Mouse (Mus musculus) intestine, postnatal 0 days (tissue): ENCODE data around the gene Ccdc80. TPM values are rescaled to one million over a fixed set of nuclear protein-coding genes. Genes with fewer than 3 reads are reported as not detected.

ENCODE experiments used
- ATAC-seq: fragments of 200-750 bp; cut with Nextera tagmentation; 2 replicates; pipeline ENCODE4 v1.8.0; 2017; ENCODE audit warnings: mild to moderate bottlenecking, moderate TSS enrichment, moderate library complexity
- H3K27ac ChIP-seq: fragments of 300-500 bp; sonication (generic); 2 replicates; pipeline ENCODE4 v1.5.1; 2014; ENCODE audit warnings: mild to moderate bottlenecking, low read depth, low read length, moderate library complexity
- H3K27me3 ChIP-seq: fragments of 300-500 bp; sonication (generic); replicated peaks from 2 replicates; pipeline ENCODE4 v1.6.1; 2014; ENCODE audit warnings: low read length, mixed read lengths; ENCODE audit not compliant: control insufficient read depth, insufficient read depth
- H3K36me3 ChIP-seq: fragments of 300-500 bp; sonication (generic); 2 replicates; pipeline ENCODE4 v1.6.1; 2014; ENCODE audit warnings: mild to moderate bottlenecking, moderate library complexity; ENCODE audit not compliant: control insufficient read depth, insufficient read depth
- H3K4me1 ChIP-seq: fragments of 300-500 bp; sonication (generic); replicated peaks from 2 replicates; pipeline ENCODE4 v1.6.1; 2014; ENCODE audit warnings: antibody characterized with exemption, low read length, mixed read lengths; ENCODE audit not compliant: control insufficient read depth, insufficient read depth
- H3K4me2 ChIP-seq: fragments of 300-500 bp; sonication (generic); replicated peaks from 2 replicates; pipeline ENCODE4 v1.6.1; 2014; ENCODE audit warnings: low read depth, mild to moderate bottlenecking, moderate library complexity
- H3K4me3 ChIP-seq: fragments of 300-500 bp; sonication (generic); 2 replicates; pipeline ENCODE4 v1.5.1; 2014; ENCODE audit warnings: low read depth, low read length
- H3K9ac ChIP-seq: fragments of 300-500 bp; sonication (generic); 2 replicates; pipeline ENCODE4 v1.6.1; 2014; ENCODE audit warnings: mild to moderate bottlenecking, low read depth, low read length
- H3K9me3 ChIP-seq: fragments of 300-500 bp; sonication (generic); 2 replicates; pipeline ENCODE4 v1.6.1; 2016; ENCODE audit warnings: mixed run types; ENCODE audit not compliant: control insufficient read depth
- CTCF ChIP-seq: sonication (generic); IDR thresholded peaks from 2 replicates; pipeline ENCODE4 v1.5.1; 2016; ENCODE audit warnings: low read depth, mild to moderate bottlenecking, control low read depth, antibody characterized with exemption, moderate library complexity
- whole genome bisulfite sequencing: fragments of 180-500 bp; shearing (Covaris S2); extraction: QIAGEN DNeasy Blood & Tissue Kit; methylation state at CpG from one replicate; pipeline ENCODE4 v1.1.7; 2014; 5-methylcytosine and 5-hydroxymethylcytosine counted together
- polyA plus RNA-seq: library from polyadenylated mRNA; unstranded; fragments of >200 nt; fragmentation: Nextera tagmentation; extraction: Ambion mirVana; gene quantifications from 2 replicates; pipeline ENCODE4 v1.2.1, GENCODE M21; 2015

The Ccdc80 gene
- polyA plus RNA-seq, 1 experiment from 2014 or later: 37.2 TPM

GRCm38 (mm10) chr16:45071424-45071823 lies 21.8 kb upstream of the Ccdc80 start:
- Histone ChIP-seq H3K4me2 (no peak overlapping the region), H3K27me3 (no peaks in the 10 kb centered on the region), H3K36me3 (no peaks in the 10 kb centered on the region), H3K4me3 (no peak overlapping the region), H3K4me1 (no peaks in the 10 kb centered on the region), H3K9me3 (no peaks in the 10 kb centered on the region), H3K27ac (no peak overlapping the region), H3K9ac (no peak overlapping the region)
- ATAC-seq: no peak
- no peak for TF ChIP-seq CTCF
- 63% methylated on average over 2 of the region's 2 CpGs for WGBS

GRCm38 (mm10) chr16:45077517-45078080 lies 15.6 kb upstream of the Ccdc80 start:
- 75% methylated on average over 6 of the region's 6 CpGs for WGBS
- Histone ChIP-seq H3K27ac (no peak overlapping the region), H3K4me1 (no peaks in the 10 kb centered on the region), H3K9ac (no peak overlapping the region), H3K4me3 (no peak overlapping the region), H3K27me3 (no peaks in the 10 kb centered on the region), H3K9me3 (no peaks in the 10 kb centered on the region), H3K4me2 (no peak overlapping the region), H3K36me3 (no peaks in the 10 kb centered on the region)
- no peak for TF ChIP-seq CTCF
- ATAC-seq: no peak

GRCm38 (mm10) chr16:45079322-45079721 lies 13.9 kb upstream of the Ccdc80 start:
- Histone ChIP-seq H3K4me2 (no peak overlapping the region), H3K27me3 (no peaks in the 10 kb centered on the region), H3K36me3 (no peaks in the 10 kb centered on the region), H3K4me3 (no peak overlapping the region), H3K27ac (no peak overlapping the region), H3K9me3 (no peaks in the 10 kb centered on the region), H3K9ac (no peak overlapping the region), H3K4me1 (no peaks in the 10 kb centered on the region)
- no peak for TF ChIP-seq CTCF
- ATAC-seq: no peak
- WGBS: 32% methylated on average over 2 of the region's 2 CpGs

- Histone ChIP-seq H3K4me3 (no peak overlapping the region), H3K9ac (no peak overlapping the region), H3K27ac (no peak overlapping the region), H3K4me1 (no peaks in the 10 kb centered on the region), H3K27me3 (no peaks in the 10 kb centered on the region), H3K36me3 (no peaks in the 10 kb centered on the region), H3K9me3 (no peaks in the 10 kb centered on the region), H3K4me2 (no peak overlapping the region)
- no peak for ATAC-seq
- no peak for TF ChIP-seq CTCF
- 71% methylated on average over 1 of the region's 1 CpGs for WGBS
These were observed 4.4 kb upstream of the Ccdc80 start for GRCm38 (mm10) chr16:45088842-45089241.

GRCm38 (mm10) chr16:45090005-45090404 lies 3.2 kb upstream of the Ccdc80 start:
- WGBS: 9% methylated on average over 10 of the region's 10 CpGs
- no peak for ATAC-seq
- 0 out of 2 replicates have a peak overlapping the region, but pooled peaks have one; percentile 13 for H3K4me2 ChIP-seq

GRCm38 (mm10) chr16:45094136-45094756 lies 1.0 kb downstream of the Ccdc80 start:
- TF ChIP-seq CTCF: no peak
- H3K4me3 ChIP-seq: peak overlapping the region; percentile 28
- H3K27me3 ChIP-seq: no peaks in the 10 kb centered on the region
- H3K4me1 ChIP-seq: no peaks in the 10 kb centered on the region
- peak overlapping the region; percentile 35; the same call in 1 of the 2 replicates for H3K9ac ChIP-seq
- H3K36me3 ChIP-seq: no peaks in the 10 kb centered on the region
- peak overlapping the region; percentile 57 for H3K4me2 ChIP-seq
- peak overlapping the region; percentile 11; the same call in 1 of the 2 replicates for H3K27ac ChIP-seq
- no peaks in the 10 kb centered on the region for H3K9me3 ChIP-seq
- 7% methylated on average over 9 of the region's 9 CpGs for WGBS
- ATAC-seq: no peak

More at GRCm38 (mm10) chr16:45090005-45090404, 3.2 kb upstream of the Ccdc80 start:
- H3K4me3 ChIP-seq: no peak overlapping the region
- H3K27me3 ChIP-seq: no peaks in the 10 kb centered on the region
- no peak overlapping the region for H3K9ac ChIP-seq
- peak; percentile 94 for TF ChIP-seq CTCF
- no peaks in the 10 kb centered on the region for H3K4me1 ChIP-seq
- H3K27ac ChIP-seq: no peak overlapping the region
- no peaks in the 10 kb centered on the region for H3K9me3 ChIP-seq
- H3K36me3 ChIP-seq: no peaks in the 10 kb centered on the region
